Mouse (Mus musculus) left cerebral cortex, adult 18-20 months (tissue): ENCODE results near the gene Dusp28. TPM values are rescaled to one million over a fixed set of nuclear protein-coding genes. Genes with fewer than 3 reads are reported as not detected.

Experiments
- DNase-seq, 2 experiments: peaks; one replicate each; pipeline ENCODE4 v3.0.0; 2021 to 2022; ENCODE audit warnings: low spot score in 2 of 2, mixed read lengths in 1 of 2
- long read RNA-seq, 2 experiments: library from polyadenylated mRNA; stranded (forward); transcript quantifications; one replicate each; pipeline ENCODE4 v2.0.0; 2021
- total RNA-seq, 2 experiments: library from RNA; stranded (reverse); gene quantifications; 2 replicates each; pipeline ENCODE4 v1.2.3; 2021

The Dusp28 gene
- total RNA-seq: 10 to 100 TPM; 18.2 to 19.2 TPM
- long read RNA-seq, experiment 1, transcript Dusp28-201 (2 exons, 1,314 nt): major isoform, 25 of 36 reads
- long read RNA-seq, experiment 1, partial matches to known transcripts: 0 of 36 reads
- long read RNA-seq, experiment 1, other reads (novel, unspliced or antisense): 11 of 36 reads
- long read RNA-seq, experiment 2, transcript Dusp28-201 (2 exons, 1,314 nt): major isoform, 22 of 24 reads
- long read RNA-seq, experiment 2, partial matches to known transcripts: 0 of 24 reads
- long read RNA-seq, experiment 2, other reads (novel, unspliced or antisense): 2 of 24 reads

- peak; percentile 78 to 85 for DNase-seq
Observed at GRCm38 (mm10) chr1:92906779-92907631, at the start of gene Dusp28. TSS of gene Dusp28 (plus strand) at chr1:92906981.

GRCm38 (mm10) chr1:92861503-92861902 lies 45.3 kb upstream of the Dusp28 start:
- DNase-seq: no peak

GRCm38 (mm10) chr1:92863268-92863667 lies 43.5 kb upstream of the Dusp28 start:
- DNase-seq: no peak

- DNase-seq: no peak
Observed at GRCm38 (mm10) chr1:92866170-92866569, 40.6 kb upstream of the Dusp28 start.

- no peak for DNase-seq
Observed at GRCm38 (mm10) chr1:92869985-92870384, 36.8 kb upstream of the Dusp28 start.

- no peak for DNase-seq
Observed at GRCm38 (mm10) chr1:92872666-92873065, 34.1 kb upstream of the Dusp28 start.

GRCm38 (mm10) chr1:92874011-92874410 lies 32.8 kb upstream of the Dusp28 start:
- DNase-seq: no peak

- peak in 1 of 2 experiments; percentile 53 for DNase-seq
Observed at GRCm38 (mm10) chr1:92875360-92876111, 31.2 kb upstream of the Dusp28 start.

- no peak for DNase-seq
Observed at GRCm38 (mm10) chr1:92877431-92877978, 29.3 kb upstream of the Dusp28 start.

- DNase-seq: no peak
Observed at GRCm38 (mm10) chr1:92878066-92878741, 28.6 kb upstream of the Dusp28 start.

- peak; percentile 65 to 77 for DNase-seq
Observed at GRCm38 (mm10) chr1:92879266-92879665, 27.5 kb upstream of the Dusp28 start.

GRCm38 (mm10) chr1:92880101-92880500 lies 26.7 kb upstream of the Dusp28 start:
- DNase-seq: no peak

GRCm38 (mm10) chr1:92881982-92882381 lies 24.8 kb upstream of the Dusp28 start:
- no peak for DNase-seq

GRCm38 (mm10) chr1:92888901-92889655 lies 17.7 kb upstream of the Dusp28 start:
- DNase-seq: no peak

GRCm38 (mm10) chr1:92892791-92893190 lies 14.0 kb upstream of the Dusp28 start:
- no peak for DNase-seq

- no peak for DNase-seq
Observed at GRCm38 (mm10) chr1:92893896-92894295, 12.9 kb upstream of the Dusp28 start.

GRCm38 (mm10) chr1:92895089-92895488 lies 11.7 kb upstream of the Dusp28 start:
- peak; percentile 85 to 86 for DNase-seq

- DNase-seq: peak; percentile 58 to 65
Observed at GRCm38 (mm10) chr1:92902786-92903185, 4.0 kb upstream of the Dusp28 start, which contains the start of gene Ankmy1. TSS of gene Ankmy1 (minus strand) at chr1:92902906.

GRCm38 (mm10) chr1:92903627-92904026 lies 3.2 kb upstream of the Dusp28 start:
- DNase-seq: no peak
